Mouse (Mus musculus) T-helper 17 cell (primary cell): ENCODE data around the gene Havcr1.
"Not testable (repeated sequence)": the region's sequence is repeated elsewhere in the genome, so short reads cannot be mapped to it uniquely, and the experiment has no call there.

Experiments
- in situ Hi-C, 2 experiments: fragments of 300-600 bp; cut with MboI, MseI; formaldehyde crosslinking; loops; 1 replicate in 1 of 2; 2 replicates in 1 of 2; pipeline ENCODE4 v1.15.1; 2025; ENCODE audit warnings: high pct_unique_total_duplicates in 2 of 2

Gene Havcr1

DNA sequence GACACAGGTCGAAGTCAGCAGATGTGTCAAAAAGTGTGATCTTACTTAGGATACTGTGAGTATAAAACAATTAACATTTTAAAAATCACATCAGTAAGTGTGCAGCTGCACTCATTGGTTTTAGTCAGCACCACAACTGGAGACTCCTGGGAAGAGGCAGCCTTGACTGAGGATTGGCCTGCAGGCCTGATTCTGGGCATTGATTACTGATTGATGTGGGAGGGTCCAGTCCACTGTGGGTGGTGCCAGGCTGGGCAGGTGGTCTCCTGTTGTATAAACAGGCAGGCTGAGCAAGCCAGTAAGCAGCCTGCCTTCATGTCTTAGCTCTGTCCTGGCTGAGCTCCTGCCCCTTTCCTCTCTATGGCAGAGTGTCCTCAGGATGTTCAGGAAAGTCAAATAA lies at the start of gene Havcr1:
Gene Havcr1, plus strand, starts transcription at position 5 of the 400 bp plus-strand sequence.
- in situ Hi-C loops, result loop anchor here in 1 of 2 experiments (10.0 to 25.0 kb wide), 2 partner anchors 70 to 198 kb away; no protein-coding TSS in a partner anchor

DNA sequence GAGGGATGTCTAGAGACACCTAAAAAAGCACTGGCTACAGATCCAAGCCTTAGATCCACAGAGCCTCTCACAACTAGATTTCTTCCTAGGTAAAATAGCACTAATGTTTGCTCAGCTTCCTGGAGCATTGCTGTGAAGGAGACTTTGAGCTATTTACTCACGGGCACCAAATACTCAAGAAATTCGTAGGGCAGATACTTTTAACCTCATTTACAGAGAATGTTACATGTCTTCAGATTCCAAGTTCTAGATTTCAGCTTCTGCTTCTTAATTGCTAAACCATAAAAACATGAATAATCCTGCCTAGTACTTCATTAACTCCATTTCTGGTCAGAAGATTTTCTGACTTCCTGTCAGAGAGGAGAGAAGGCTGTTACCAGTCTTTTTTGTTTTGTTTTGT lies 44.7 kb upstream of the Havcr1 start:
- in situ Hi-C loops, result no loop called here

DNA sequence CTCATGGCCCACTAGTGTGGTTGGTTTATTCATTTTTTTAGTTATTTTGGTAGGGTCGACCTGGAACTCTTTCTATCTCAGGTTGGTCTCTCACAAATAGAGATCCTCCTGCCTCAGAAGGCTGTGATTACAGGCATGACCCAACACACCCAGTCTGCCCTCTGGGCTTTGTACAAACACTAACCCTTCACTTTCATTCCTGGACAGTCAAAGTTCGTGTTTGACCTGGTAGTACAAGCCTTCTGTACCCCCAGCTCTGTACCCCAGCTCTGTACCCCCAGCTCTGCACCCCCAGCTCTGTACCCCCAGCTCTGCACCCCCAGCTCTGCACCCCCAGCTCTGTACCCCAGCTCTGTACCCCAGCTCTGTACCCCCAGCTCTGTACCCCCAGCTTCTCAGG lies 39.0 kb upstream of the Havcr1 start:
- in situ Hi-C loops, result not testable (repeated sequence)

DNA sequence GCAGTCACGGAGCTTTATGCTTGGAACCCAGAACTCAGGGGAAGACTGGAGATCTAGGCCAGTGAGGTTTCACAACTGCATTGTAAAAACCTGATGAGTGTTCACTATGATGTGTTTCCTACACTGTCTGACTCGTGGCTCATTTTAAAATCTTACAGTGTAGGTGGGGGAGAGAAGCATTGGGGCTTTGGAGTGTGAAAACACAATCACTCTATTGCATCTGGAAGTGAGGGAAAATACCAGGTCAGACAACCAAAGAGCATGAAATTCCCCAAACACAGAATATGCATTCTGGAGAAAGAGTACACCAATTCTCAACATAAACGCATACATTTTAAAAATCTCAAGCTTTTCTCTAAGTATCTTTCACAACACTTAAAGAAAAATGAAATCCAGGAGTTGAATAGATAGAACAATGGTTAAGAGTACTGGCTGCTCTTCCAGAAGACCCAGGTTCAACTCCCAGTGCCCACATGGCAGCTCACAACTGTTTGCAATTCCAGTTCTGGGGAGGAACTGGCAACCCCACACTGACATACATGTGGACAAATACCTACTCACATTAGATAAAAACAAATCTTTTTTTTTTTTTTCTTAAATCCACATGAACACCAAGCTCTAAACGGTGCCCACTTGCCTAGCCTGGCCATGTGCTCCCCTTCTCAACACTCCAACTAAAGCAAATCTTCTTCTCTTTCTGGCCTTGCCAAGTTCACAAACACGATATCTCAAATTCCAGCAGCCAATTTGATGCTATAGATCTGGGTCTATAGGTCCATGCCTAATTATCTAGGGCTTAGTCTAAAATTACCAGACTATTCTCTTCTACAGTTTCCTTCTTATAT lies 37.2 kb upstream of the Havcr1 start:
- in situ Hi-C loops, result no loop called here

DNA sequence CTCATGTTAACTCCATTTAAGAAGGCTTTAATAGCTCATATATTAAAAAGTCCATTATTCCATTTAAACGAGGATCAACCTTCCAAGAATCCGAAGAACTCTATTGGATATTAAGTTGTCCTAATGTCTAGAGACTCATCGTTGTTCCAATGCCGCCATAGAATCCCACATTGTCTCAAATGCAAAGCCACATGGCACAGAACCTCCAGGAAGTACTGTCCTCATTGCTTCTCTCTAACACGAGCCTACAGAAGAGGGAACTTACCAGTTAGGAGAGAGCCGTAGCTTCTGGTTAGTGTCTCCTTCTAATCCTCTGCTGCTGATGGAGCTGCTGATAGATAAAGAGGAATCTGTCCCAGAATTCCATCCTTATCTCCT lies 36.6 kb upstream of the Havcr1 start:
- in situ Hi-C loops, result no loop called here

DNA sequence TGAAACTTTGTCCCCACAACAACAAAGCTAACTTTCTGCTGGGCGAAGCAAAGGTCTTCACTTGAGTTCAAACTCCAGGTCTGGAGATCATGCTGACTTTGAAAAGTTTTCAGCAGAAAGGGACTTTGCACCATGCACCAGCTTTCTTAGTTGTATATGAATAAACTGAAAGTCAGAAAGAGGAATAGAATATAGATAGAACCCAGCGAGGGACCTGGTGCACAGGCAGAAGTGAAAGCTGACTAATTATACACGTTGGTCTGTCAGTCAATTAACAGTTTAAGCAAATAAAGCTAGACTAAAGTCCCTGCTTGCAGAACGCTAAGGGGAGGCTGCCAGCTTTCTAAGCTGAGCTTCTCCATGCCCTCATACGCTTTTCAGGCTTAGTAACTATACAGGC lies 36.0 kb upstream of the Havcr1 start:
- in situ Hi-C loops, result no loop called here

DNA sequence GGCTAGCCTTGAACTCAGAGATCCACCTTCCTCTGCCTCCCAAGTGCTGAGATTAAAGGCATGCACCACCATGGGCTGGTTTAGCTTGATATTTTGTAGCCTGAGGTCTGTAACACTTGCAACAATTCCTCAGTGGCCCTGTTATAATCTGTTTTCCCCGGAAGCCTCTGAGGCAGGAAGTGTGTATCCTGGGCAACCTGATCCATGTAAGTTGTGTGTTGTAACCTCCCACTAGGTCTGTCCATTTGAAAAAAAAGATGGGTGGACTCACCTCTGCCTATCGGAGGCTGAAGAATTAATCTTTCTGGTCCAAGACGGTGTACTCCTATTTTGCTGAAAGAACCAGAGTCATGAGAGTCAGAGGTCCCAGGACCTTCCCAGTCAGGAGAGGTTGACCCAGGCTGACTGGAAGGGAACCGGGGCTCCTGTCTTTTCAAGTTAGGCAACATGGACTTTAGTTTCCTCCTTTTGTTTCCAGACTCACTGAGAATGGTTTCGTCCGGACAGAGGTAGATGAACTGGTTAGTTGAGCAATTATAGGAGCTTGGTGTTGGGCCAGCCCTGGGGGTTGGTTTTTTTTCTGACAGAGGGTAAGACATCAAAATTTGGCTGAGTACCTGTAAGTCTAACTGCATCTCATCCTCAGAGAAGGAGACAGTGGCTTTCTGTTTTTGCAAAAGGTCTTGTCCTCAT lies 28.1 kb upstream of the Havcr1 start, which contains the start of gene Timd2:
Gene Timd2, minus strand, starts transcription at position 398 of the 693 bp plus-strand sequence.
- in situ Hi-C loops, result no loop called here

DNA sequence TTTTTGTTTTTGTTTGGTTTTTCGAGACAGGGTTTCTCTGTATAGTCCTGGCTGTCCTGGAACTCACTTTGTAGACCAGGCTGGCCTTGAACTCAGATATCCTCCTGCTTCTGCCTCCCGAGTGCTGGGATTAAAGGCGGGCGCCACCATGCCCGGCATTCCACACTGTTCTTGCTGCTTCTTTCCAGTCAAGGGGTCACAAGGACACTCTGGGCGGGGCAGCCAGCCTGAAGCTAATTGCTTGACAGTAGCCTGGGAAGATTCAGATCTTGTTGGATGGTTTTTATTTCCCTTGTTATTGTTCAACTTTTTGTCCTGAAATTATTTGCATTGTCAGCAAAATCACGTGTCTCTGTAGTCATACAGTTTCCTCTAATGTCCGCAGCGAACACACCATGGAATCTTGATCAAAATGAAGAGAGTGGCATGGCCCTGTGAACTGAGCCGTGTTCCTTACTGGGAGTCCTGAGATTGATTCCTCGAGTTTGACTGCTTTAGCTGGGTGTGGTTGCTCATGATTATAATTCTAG lies 3.3 kb upstream of the Havcr1 start:
- in situ Hi-C loops, result loop anchor here (5.0 to 25.0 kb wide), 3 partner anchors 44 to 194 kb away; no protein-coding TSS in a partner anchor

DNA sequence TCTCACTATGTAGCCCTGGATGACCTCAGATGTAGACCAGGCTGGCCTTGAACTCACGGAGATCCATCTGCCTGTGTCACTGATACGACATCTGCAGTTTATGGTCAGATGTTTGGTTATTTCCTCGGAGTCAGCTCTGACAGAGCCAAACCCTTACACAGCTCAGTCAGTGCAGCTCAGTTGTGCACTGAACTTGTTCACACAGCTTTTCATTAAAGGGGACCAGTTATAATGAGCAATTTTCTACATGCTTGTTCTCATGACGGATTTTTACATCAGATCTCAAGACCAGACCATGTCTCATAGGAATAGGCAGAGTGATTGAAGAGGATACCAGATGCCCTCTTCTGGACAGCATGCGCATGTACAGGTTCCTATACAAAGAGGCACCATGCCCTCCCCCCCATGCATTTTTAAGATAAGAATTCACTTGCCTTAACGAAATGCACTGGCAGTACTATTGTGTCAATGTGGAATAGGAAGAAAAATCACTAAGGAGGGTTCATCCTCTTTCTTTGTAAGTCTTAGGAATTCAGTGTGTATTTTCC lies 1.6 kb upstream of the Havcr1 start:
- in situ Hi-C loops, result loop anchor here (5.0 to 25.0 kb wide), 3 partner anchors 46 to 196 kb away; no protein-coding TSS in a partner anchor

DNA sequence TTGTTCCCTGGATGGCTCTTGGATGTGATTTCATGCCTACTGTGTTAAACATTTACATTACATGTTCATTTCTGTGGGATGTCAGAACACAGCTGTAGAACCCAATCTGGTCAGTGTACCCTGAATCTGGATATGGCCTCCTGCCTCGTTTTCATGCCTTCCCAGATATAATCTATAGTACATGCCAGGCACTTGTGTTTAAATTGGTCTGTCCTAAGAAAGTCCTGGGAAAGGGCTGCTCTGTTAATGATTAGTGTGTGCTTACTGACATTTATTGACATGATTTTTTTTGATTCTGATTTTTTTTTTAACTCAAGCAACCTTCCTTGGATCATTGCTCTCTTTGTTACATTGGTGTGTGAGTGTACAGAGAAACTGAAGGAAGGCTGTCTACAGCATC lies 263 bp upstream of the Havcr1 start:
- in situ Hi-C loops, result loop anchor here (5.0 to 25.0 kb wide), 3 partner anchors 47 to 197 kb away; no protein-coding TSS in a partner anchor

DNA sequence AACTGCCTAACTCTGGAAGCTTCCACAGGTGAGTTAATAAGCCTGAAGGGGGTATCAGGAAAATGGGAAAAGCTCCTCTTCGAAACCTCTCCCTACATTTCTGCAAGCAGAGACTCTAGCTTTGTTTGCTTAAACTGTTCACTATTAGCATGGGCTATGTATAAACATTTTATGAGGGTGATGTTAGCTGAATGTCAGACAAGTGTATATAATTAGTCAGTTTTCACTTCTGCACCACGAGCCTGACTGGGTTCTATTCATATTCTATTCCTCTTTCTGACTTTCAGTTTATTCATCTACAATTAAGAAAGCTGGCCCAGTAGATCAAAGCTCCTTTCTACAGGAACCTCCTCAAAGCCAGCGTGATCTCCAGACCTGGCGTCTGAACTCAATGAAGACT lies 4.6 kb downstream of the Havcr1 start:
- in situ Hi-C loops, result loop anchor here in 1 of 2 experiments (10.0 to 25.0 kb wide), 2 partner anchors 75 to 202 kb away; no protein-coding TSS in a partner anchor

DNA sequence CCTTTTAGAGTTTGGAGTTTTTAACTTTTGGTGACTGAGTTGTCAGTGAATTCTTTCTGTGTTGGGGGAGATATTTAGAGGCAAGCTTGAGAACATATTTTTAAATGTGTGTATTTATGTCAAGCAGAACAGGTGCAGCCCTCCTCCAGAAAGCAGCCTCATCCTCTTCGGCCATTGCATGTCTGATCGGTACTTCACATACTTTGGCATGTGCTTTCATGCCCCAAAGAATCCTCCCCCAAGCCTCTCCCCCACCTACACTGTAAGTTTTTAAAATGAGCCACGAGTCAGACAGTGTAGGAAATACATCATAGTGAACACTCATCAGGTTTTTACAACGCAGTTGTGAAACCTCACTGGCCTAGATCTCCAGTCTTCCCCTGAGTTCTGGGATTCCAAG lies 6.0 kb downstream of the Havcr1 start:
- in situ Hi-C loops, result loop anchor here in 1 of 2 experiments (25.0 kb wide), 1 partner anchor 204 kb away; no protein-coding TSS in a partner anchor

DNA sequence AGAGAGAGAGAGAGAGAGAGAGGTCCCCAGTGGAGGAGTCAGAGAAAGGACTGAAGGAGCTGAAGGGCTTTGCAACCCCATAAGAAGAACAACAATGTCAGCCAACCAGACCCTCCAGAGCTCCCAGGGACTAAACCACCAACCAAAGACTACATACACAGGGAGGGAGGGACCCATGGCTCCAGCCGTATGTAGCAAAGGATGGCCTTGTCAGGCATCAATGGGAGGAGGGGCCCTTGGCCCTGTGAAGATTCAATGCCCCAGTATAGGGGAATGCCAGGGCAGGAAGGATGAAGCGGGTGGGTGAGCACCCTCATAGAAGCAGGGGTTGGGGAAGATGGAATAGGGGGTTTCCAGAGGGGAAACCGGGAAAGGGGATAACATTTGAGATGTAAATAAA lies 6.8 kb downstream of the Havcr1 start:
- in situ Hi-C loops, result loop anchor here in 1 of 2 experiments (25.0 kb wide), 1 partner anchor 204 kb away; no protein-coding TSS in a partner anchor

DNA sequence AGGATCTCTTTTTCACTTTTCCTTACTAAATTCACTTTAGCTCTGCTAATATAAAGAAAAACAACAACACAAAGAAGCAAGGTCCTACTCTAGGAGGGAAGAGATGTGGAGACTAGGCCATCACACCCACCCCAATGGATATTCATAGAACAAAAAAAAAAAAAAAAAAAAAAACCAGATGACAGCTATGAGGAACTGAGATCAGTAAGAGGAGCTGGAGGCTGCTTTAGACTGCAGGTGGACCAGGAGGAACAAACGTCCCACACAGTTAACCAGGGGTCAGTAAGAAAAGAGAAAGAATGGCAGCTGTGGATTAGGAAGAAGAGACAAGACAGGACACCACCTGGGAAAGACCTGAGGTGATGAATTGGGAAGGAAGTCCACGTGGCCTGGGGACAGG lies 13.1 kb downstream of the Havcr1 start:
- in situ Hi-C loops, result loop anchor here in 1 of 2 experiments (25.0 kb wide), 1 partner anchor 211 kb away; no protein-coding TSS in a partner anchor

DNA sequence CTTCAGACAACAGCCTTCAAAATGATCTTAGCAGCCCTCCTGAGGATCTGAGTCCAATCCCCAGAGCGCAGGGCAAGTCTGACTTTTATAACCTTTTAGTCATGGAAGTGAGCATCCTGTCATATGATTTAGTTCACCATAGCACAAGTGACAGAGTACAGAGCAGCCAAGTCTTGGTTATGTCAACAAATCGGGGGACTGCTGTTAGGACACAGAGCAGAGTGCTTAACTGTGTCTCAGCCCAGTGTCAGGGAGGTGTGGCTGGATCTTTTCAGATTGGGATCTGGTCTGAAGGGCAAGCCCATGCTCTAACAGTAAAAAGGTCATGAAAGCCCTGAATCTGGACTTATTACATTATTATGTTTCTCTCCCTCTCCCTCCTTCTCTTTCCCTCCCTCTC lies 18.8 kb downstream of the Havcr1 start:
- in situ Hi-C loops, result no loop called here

DNA sequence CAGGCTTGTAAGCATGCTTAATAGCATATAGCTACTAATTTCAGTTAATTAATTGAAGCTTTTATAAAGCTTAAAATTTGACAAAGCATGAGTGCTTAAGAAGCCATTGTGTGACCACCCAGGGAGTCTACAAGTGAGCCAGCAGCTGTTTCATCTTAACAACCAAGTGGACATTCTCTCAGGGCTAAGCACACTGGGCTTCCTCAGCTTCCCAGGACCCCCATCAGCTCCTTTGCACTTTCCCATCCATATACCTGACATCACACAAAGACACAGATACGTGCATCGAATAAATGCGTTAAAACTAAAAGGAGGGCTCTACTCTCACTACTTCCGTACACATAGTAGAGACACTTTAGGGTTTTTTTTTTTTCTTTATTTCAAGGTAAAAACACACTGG lies 19.8 kb downstream of the Havcr1 start:
- in situ Hi-C loops, result no loop called here

DNA sequence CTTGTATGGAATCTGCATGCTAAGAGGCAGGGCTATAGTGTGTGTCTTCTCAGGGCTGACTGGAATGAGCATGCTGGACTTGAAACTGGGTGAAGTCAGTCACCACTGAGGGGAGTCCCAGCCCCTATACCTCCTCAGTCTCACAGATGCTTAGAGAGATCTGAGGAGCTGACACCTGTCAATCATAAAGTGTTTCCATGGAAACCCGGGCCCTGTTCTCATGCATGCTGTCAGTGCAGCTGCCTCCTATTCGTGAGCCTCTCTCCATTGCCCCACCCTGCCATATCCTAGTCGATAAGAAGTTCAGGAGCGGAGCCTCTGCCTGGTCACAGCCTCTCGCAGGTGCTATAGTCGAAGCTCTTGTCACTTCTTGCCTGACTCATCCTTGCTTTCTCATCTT lies 20.8 kb downstream of the Havcr1 start:
- in situ Hi-C loops, result not testable (repeated sequence)

DNA sequence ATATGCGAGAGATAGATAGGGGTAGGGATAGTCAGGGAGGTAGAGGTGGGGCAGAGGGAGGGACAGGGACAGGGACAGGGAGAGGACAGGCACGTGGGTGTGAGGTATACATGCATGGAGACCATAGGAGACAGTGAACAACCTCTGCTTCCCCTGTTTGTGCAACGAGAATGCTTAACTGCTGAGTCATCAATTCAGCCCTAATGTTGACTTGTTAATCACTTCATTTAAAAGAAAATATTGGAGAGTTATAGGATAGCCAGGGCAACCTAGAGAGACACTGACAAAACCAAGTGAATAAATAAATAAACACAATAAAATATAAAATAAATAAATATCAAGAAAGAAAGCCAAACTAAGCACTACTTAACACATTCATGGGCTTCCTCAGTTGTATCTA lies 42.0 kb downstream of the Havcr1 start:
- in situ Hi-C loops, result no loop called here

DNA sequence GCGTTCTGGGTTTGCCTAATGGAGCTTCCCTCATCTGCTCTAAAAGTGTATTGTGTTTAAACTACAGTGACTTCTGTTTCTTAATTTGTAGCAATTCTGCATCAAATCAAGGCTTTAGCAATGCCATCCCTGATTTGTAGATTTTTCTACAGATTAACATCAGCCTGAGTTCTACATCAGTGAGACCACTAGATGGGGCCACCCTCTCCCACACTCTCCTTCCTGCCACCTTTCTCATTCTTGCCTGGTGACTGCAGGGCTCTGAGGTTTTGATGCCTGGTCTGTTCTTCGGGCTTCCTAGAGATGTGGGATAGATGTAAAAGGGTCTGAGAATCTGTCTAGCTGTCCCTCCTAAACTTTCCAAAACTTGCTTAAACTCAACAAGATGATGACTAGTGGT lies 44.9 kb downstream of the Havcr1 start:
- in situ Hi-C loops, result loop anchor here in 1 of 2 experiments (10.0 kb wide), 1 partner anchor 1475 kb away; no protein-coding TSS in a partner anchor

DNA sequence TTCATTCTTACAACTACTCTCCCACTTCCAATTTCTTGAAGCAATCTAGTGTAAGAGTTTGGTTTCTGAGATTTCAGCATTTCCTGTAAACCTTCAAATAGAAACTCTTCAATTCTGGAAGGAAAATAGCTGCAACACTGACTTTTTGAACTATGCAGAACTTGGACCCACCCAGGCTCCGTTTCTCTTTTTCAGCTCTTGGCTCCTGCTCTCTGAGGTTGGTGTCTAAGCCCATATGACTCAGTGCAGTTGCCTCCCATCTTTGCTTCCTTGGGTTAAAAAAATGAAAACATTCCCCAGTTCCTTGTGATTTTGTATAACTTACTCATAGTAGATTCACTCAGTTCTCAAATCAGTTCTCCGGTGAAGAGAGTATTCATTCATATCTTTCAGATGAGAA lies 69.6 kb downstream of the Havcr1 start:
- in situ Hi-C loops, result no loop called here

DNA sequence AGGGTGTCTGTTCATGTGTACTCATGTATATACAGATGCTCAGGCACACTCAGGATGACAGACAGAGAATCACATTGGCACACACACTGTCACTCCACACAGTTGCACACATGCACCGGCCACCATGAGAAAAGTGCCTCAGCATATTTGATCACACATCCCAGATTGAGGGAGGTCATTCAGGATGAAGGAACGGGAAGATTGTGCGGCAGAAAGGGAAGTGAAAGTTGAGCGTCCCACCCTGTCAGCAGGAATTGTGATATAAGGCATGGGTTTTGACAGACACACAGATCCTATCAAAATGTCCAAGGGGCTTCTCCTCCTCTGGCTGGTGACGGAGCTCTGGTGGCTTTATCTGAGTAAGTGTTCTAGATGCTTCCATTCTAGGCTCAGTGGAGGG lies 75.6 kb downstream of the Havcr1 start, which contains the start of gene Timd4:
Gene Timd4, plus strand, starts transcription at position 290 of the 400 bp plus-strand sequence.
- in situ Hi-C loops, result no loop called here
